Mouse (Mus musculus): ENCODE measurements at regions not wholly inside any gene's neighbourhood (a gene's known extent, or its start where the extent isn't known, plus 50 kb on each side); places are given as distances from the start of the nearest gene placed in this dataset.

DNA sequence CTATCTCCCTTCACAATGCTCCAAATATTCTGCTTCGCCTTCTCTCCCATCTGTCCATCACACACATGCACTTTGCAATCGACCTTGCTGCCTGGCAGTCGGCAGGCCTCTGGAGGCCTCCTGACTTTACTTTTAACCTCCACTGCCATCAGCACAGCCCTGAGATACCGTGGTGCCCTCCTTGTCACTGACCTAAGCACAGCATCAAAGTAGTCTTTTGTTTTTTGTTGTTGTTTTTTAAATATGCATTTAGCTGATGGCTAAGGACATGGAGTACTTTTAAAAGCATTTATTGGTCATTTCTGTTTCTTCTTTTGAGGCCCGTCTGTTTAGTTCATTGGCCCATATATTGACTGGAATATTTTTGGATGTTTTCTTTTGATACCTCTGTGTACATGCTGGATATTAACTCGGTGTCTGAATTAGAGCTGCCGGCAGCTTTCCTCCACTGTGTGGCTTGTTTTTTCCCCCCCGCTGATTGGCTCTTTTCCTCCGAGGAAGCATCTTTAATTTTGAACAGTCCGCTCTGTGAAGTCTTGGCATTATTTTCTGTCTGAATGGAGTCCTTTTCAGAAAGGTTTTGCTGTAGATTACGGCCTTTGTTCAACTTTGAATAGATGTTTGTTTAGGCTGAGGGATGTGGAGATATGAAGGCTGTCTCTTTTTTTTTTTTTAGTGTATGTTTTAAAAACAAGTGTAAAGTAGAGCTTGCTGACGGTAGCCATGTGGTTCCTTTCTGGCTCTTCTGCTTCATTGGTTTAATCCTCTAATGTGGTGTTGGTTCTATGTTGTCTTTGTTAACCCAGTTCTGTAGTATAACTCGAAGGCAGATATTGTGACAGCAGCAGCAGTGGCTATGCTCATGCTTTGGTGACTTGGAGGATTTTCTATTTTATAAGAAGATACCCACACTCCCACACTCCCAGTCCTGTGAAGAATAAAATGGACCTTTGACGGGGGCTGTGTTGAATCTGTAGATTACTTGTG lies 449.1 kb downstream of the Tdrd3 start:
- no peak for DNase-seq

GRCm38 (mm10) chr14:87901784-87902183 lies 485.3 kb downstream of the Tdrd3 start:
- no peak for DNase-seq

GRCm38 (mm10) chr14:87902416-87902815 lies 486.0 kb downstream of the Tdrd3 start:
- no peak for DNase-seq

Data from embryo, embryonic 11 days (tissue).